Comparison of ENCODE assay signal across 8 mouse cellular contexts in genomic region chr4:151989110-151989488, GRCm38 (mm10). TPM values are rescaled to one million over a fixed set of nuclear protein-coding genes. Genes with fewer than 3 reads are reported as not detected.
DNase-seq lines count a peak whose midpoint lies in the region; ATAC-seq and TF ChIP-seq lines count a peak whose summit lies in the region.

No protein-coding gene starts in this region.

- peak overlapping the region; percentile 88 for H3K4me3 ChIP-seq in lung, embryonic 14.5 days (ENCODE audit: low read depth, low read length)
- peak overlapping the region; percentile 65 for H3K4me3 ChIP-seq in embryonic facial prominence, embryonic 15.5 days (replicated peaks)
- H3K4me3 ChIP-seq in intestine, embryonic 16.5 days (ENCODE audit: low read length) = peak overlapping the region; percentile 97
- H3K4me3 ChIP-seq in neural tube, embryonic 13.5 days = peak overlapping the region; percentile 83

- no peak overlapping the region; the same call in 1 of the 2 replicates for H3K27ac ChIP-seq in lung, embryonic 14.5 days (ENCODE audit: low read depth)
- H3K27ac ChIP-seq in embryonic facial prominence, embryonic 15.5 days (replicated peaks) = peak overlapping the region; percentile 88; the same call in 1 of the 2 replicates
- H3K27ac ChIP-seq in intestine, embryonic 16.5 days (ENCODE audit: low read length) = peak overlapping the region; percentile 90
- H3K27ac ChIP-seq in neural tube, embryonic 13.5 days (replicated peaks) = peak overlapping the region; percentile 83; the same call in 1 of the 2 replicates

- peak; percentile 32; the same call in 1 of the 2 replicates for ATAC-seq in lung, embryonic 14.5 days (ENCODE audit: insufficient read depth)
- ATAC-seq in embryonic facial prominence, embryonic 15.5 days (ENCODE audit: insufficient number of reproducible peaks, low FRiP score, low TSS enrichment, low read depth) = no peak
- ATAC-seq in intestine, embryonic 16.5 days = peak; percentile 11; the same call in 1 of the 2 replicates
- ATAC-seq in neural tube, embryonic 13.5 days (ENCODE audit: low read depth) = peak; percentile 8; the same call in 1 of the 2 replicates
- no peak for ATAC-seq in activated CD4-positive, CD25-positive, alpha-beta regulatory T cell, adult 4 months

- H3K9ac ChIP-seq in lung, embryonic 14.5 days = peak overlapping the region; percentile 84; the same call in 1 of the 2 replicates
- peak overlapping the region; percentile 91 for H3K9ac ChIP-seq in embryonic facial prominence, embryonic 15.5 days
- H3K9ac ChIP-seq in intestine, embryonic 16.5 days (ENCODE audit: low read depth, low read length) = peak overlapping the region; percentile 97
- peak overlapping the region; percentile 96 for H3K9ac ChIP-seq in neural tube, embryonic 13.5 days

- no peak for TF ChIP-seq CTCF in lung, embryonic 14.5 days (IDR thresholded peaks at IDR 0.05; ENCODE audit: low read depth)

- peaks cover 11% of the 10 kb centered on the region for H3K4me1 ChIP-seq in lung, embryonic 14.5 days (ENCODE audit: insufficient read depth)
- peaks cover 51% of the 10 kb centered on the region for H3K4me1 ChIP-seq in embryonic facial prominence, embryonic 15.5 days
- peaks cover 35% of the 10 kb centered on the region for H3K4me1 ChIP-seq in intestine, embryonic 16.5 days (ENCODE audit: control insufficient read depth, insufficient read depth, low read length)
- peaks cover 40% of the 10 kb centered on the region for H3K4me1 ChIP-seq in neural tube, embryonic 13.5 days (replicated peaks)

- 20% methylated on average over 6 of the region's 6 CpGs for WGBS in lung, embryonic 14.5 days
- 27% methylated on average over 6 of the region's 6 CpGs for WGBS in embryonic facial prominence, embryonic 15.5 days
- 28% methylated on average over 6 of the region's 6 CpGs for WGBS in intestine, embryonic 16.5 days
- WGBS in neural tube, embryonic 13.5 days = 31% methylated on average over 6 of the region's 6 CpGs

- no peaks in the 10 kb centered on the region for H3K27me3 ChIP-seq in lung, embryonic 14.5 days (ENCODE audit: insufficient read depth, low read length)
- H3K27me3 ChIP-seq in embryonic facial prominence, embryonic 15.5 days = no peaks in the 10 kb centered on the region
- H3K27me3 ChIP-seq in intestine, embryonic 16.5 days (replicated peaks; ENCODE audit: control insufficient read depth, insufficient read depth, low read length) = no peaks in the 10 kb centered on the region
- H3K27me3 ChIP-seq in neural tube, embryonic 13.5 days = no peaks in the 10 kb centered on the region

- peaks cover 55% of the 10 kb centered on the region for H3K36me3 ChIP-seq in lung, embryonic 14.5 days (ENCODE audit: insufficient read depth)
- peaks cover 42% of the 10 kb centered on the region for H3K36me3 ChIP-seq in embryonic facial prominence, embryonic 15.5 days
- H3K36me3 ChIP-seq in intestine, embryonic 16.5 days (ENCODE audit: control insufficient read depth, insufficient read depth, low read length) = peaks cover 14% of the 10 kb centered on the region
- peaks cover 46% of the 10 kb centered on the region for H3K36me3 ChIP-seq in neural tube, embryonic 13.5 days

- H3K9me3 ChIP-seq in lung, embryonic 14.5 days (ENCODE audit: low read depth, low read length) = no peaks in the 10 kb centered on the region
- no peaks in the 10 kb centered on the region for H3K9me3 ChIP-seq in embryonic facial prominence, embryonic 15.5 days (replicated peaks)
- no peaks in the 10 kb centered on the region for H3K9me3 ChIP-seq in intestine, embryonic 16.5 days (ENCODE audit: control insufficient read depth, low read length)
- no peaks in the 10 kb centered on the region for H3K9me3 ChIP-seq in neural tube, embryonic 13.5 days

- DNase-seq in lung, embryonic 14.5 days = no peak
- no peak for DNase-seq in lung, postnatal 14 days
- DNase-seq in ovary, postnatal 10 days (ENCODE audit: low spot score) = no peak
- no peak for DNase-seq in Muller cell, postnatal 12 days (ENCODE audit: inconsistent ontology term)

- H3K4me2 ChIP-seq in lung, embryonic 14.5 days = peak overlapping the region; percentile 85
- peak overlapping the region; percentile 81 for H3K4me2 ChIP-seq in embryonic facial prominence, embryonic 15.5 days (replicated peaks)
- peak overlapping the region; percentile 57 for H3K4me2 ChIP-seq in intestine, embryonic 16.5 days (ENCODE audit: low read depth, low read length)
- peak overlapping the region; percentile 72 for H3K4me2 ChIP-seq in neural tube, embryonic 13.5 days

RNA-seq across cellular contexts. Expression of gene Thap3, which starts 0.3 kb away (rescaled TPM):
- 27.2 and 31.2 TPM in 2 replicates for polyA plus RNA-seq in lung, embryonic 14.5 days (2014; fragmentation: Nextera tagmentation; extraction: Ambion mirVana)
- 53.8 and 60.4 TPM in 2 replicates for polyA plus RNA-seq in embryonic facial prominence, embryonic 15.5 days (2015; fragmentation: Nextera tagmentation; extraction: Ambion mirVana)
- polyA plus RNA-seq in intestine, embryonic 16.5 days (2015; fragmentation: Nextera tagmentation; extraction: Ambion mirVana) = 27.0 and 29.0 TPM in 2 replicates
- polyA plus RNA-seq in neural tube, embryonic 13.5 days (2015; fragmentation: Nextera tagmentation; extraction: Ambion mirVana) = 33.6 and 33.8 TPM in 2 replicates
- polyA plus RNA-seq in activated CD4-positive, CD25-positive, alpha-beta regulatory T cell, adult 4 months (2017; shearing (Covaris generic)) = 100 to 1,000 TPM in 1 of 2 experiments, 10 to 100 TPM in 1; 89.8 to 107 TPM

RNA-seq across cellular contexts. Expression of gene Phf13, which starts 7.0 kb away (rescaled TPM):
- 28.4 and 32.3 TPM in 2 replicates for polyA plus RNA-seq in lung, embryonic 14.5 days (2014; fragmentation: Nextera tagmentation; extraction: Ambion mirVana)
- 34.6 and 35.1 TPM in 2 replicates for polyA plus RNA-seq in embryonic facial prominence, embryonic 15.5 days (2015; fragmentation: Nextera tagmentation; extraction: Ambion mirVana)
- 15.5 and 16.7 TPM in 2 replicates for polyA plus RNA-seq in intestine, embryonic 16.5 days (2015; fragmentation: Nextera tagmentation; extraction: Ambion mirVana)
- polyA plus RNA-seq in neural tube, embryonic 13.5 days (2015; fragmentation: Nextera tagmentation; extraction: Ambion mirVana) = 19.1 and 20.6 TPM in 2 replicates
- polyA plus RNA-seq in activated CD4-positive, CD25-positive, alpha-beta regulatory T cell, adult 4 months (2017; shearing (Covaris generic)) = 1 to 10 TPM; 2.3 to 3.0 TPM

RNA-seq across cellular contexts. Expression of gene Klhl21, which starts 19.5 kb away (rescaled TPM):
- 10.3 and 10.6 TPM in 2 replicates for polyA plus RNA-seq in lung, embryonic 14.5 days (2014; fragmentation: Nextera tagmentation; extraction: Ambion mirVana)
- 18.8 TPM in 2 replicates for polyA plus RNA-seq in embryonic facial prominence, embryonic 15.5 days (2015; fragmentation: Nextera tagmentation; extraction: Ambion mirVana)
- 7.4 and 8.3 TPM in 2 replicates for polyA plus RNA-seq in intestine, embryonic 16.5 days (2015; fragmentation: Nextera tagmentation; extraction: Ambion mirVana)
- 4.5 TPM in 2 replicates for polyA plus RNA-seq in neural tube, embryonic 13.5 days (2015; fragmentation: Nextera tagmentation; extraction: Ambion mirVana)
- 1 to 10 TPM; 2.2 to 4.2 TPM for polyA plus RNA-seq in activated CD4-positive, CD25-positive, alpha-beta regulatory T cell, adult 4 months (2017; shearing (Covaris generic))

RNA-seq across cellular contexts. Expression of gene Zbtb48, which starts 38.4 kb away (rescaled TPM):
- polyA plus RNA-seq in lung, embryonic 14.5 days (2014; fragmentation: Nextera tagmentation; extraction: Ambion mirVana) = 22.7 and 26.8 TPM in 2 replicates
- 20.6 TPM in 2 replicates for polyA plus RNA-seq in embryonic facial prominence, embryonic 15.5 days (2015; fragmentation: Nextera tagmentation; extraction: Ambion mirVana)
- 13.5 and 16.6 TPM in 2 replicates for polyA plus RNA-seq in intestine, embryonic 16.5 days (2015; fragmentation: Nextera tagmentation; extraction: Ambion mirVana)
- 15.3 and 18.8 TPM in 2 replicates for polyA plus RNA-seq in neural tube, embryonic 13.5 days (2015; fragmentation: Nextera tagmentation; extraction: Ambion mirVana)
- 10 to 100 TPM; 14.1 to 22.0 TPM for polyA plus RNA-seq in activated CD4-positive, CD25-positive, alpha-beta regulatory T cell, adult 4 months (2017; shearing (Covaris generic))

RNA-seq across cellular contexts. Expression of gene Tas1r1, which starts 49.3 kb away (rescaled TPM):
- polyA plus RNA-seq in lung, embryonic 14.5 days (2014; fragmentation: Nextera tagmentation; extraction: Ambion mirVana) = 0.23 and 0.30 TPM in 2 replicates
- 1.2 TPM in 2 replicates for polyA plus RNA-seq in embryonic facial prominence, embryonic 15.5 days (2015; fragmentation: Nextera tagmentation; extraction: Ambion mirVana)
- polyA plus RNA-seq in intestine, embryonic 16.5 days (2015; fragmentation: Nextera tagmentation; extraction: Ambion mirVana) = 0.20 and 0.21 TPM in 2 replicates
- 1.2 and 1.3 TPM in 2 replicates for polyA plus RNA-seq in neural tube, embryonic 13.5 days (2015; fragmentation: Nextera tagmentation; extraction: Ambion mirVana)
- polyA plus RNA-seq in activated CD4-positive, CD25-positive, alpha-beta regulatory T cell, adult 4 months (2017; shearing (Covaris generic)) = not detected

Comparison
In these comparisons a context has a peak if more than half of its experiments do, and no peak if none do; other contexts are left out.
1. ATAC-seq: peak in lung, embryonic 14.5 days (single experiment), intestine, embryonic 16.5 days (single experiment) and neural tube, embryonic 13.5 days (single experiment); none in embryonic facial prominence, embryonic 15.5 days (single experiment) and activated CD4-positive, CD25-positive, alpha-beta regulatory T cell, adult 4 months (single experiment).
2. Peak in every context shown above with its lines, with median percentiles within 50 percentile points of each other: H3K4me2 ChIP-seq, H3K4me3 ChIP-seq and H3K9ac ChIP-seq.